Mouse (Mus musculus): Measurements from ENCODE around the gene Gm5426. TPM values are rescaled to one million over a fixed set of nuclear protein-coding genes. Genes with fewer than 3 reads are reported as not detected.

Gene Gm5426
- polyA plus RNA-seq, 1 experiment, result not detected

- no peak overlapping the region for H3K4me3 ChIP-seq (ENCODE audit: insufficient read depth, low read depth, low read length)
- no peaks in the 10 kb centered on the region for H3K4me1 ChIP-seq (ENCODE audit: control insufficient read depth, insufficient read depth, low read length)
- H3K27ac ChIP-seq (ENCODE audit: insufficient read depth, low read depth, low read length), result no peak overlapping the region
- TF ChIP-seq POLR2A (IDR thresholded peaks at IDR 0.05; ENCODE audit: insufficient read depth, low read depth, low read length) (no peak), CTCF (IDR thresholded peaks at IDR 0.05; ENCODE audit: insufficient read depth, low read depth, low read length) (no peak)
- 83% methylated on average over 4 of the region's 4 CpGs for WGBS
These were observed 29.3 kb upstream of the Gm5426 start for GRCm38 (mm10) chr10:96106972-96107720.

- WGBS, result 79% methylated on average over 1 of the region's 1 CpGs
- Histone ChIP-seq H3K4me1 (ENCODE audit: control insufficient read depth, insufficient read depth, low read length) (no peaks in the 10 kb centered on the region), H3K27ac (ENCODE audit: insufficient read depth, low read depth, low read length) (no peak overlapping the region), H3K4me3 (ENCODE audit: insufficient read depth, low read depth, low read length) (no peak overlapping the region)
- TF ChIP-seq POLR2A (IDR thresholded peaks at IDR 0.05; ENCODE audit: insufficient read depth, low read depth, low read length) (no peak), CTCF (IDR thresholded peaks at IDR 0.05; ENCODE audit: insufficient read depth, low read depth, low read length) (no peak)
These were observed 28.6 kb upstream of the Gm5426 start for GRCm38 (mm10) chr10:96107825-96108224.

GRCm38 (mm10) chr10:96115325-96115724, 21.1 kb upstream of the Gm5426 start:
- Histone ChIP-seq H3K4me1 (ENCODE audit: control insufficient read depth, insufficient read depth, low read length) (no peaks in the 10 kb centered on the region), H3K4me3 (ENCODE audit: insufficient read depth, low read depth, low read length) (no peak overlapping the region), H3K27ac (ENCODE audit: insufficient read depth, low read depth, low read length) (no peak overlapping the region)
- no peak for TF ChIP-seq POLR2A (IDR thresholded peaks at IDR 0.05; ENCODE audit: insufficient read depth, low read depth, low read length)
- TF ChIP-seq CTCF (IDR thresholded peaks at IDR 0.05; ENCODE audit: insufficient read depth, low read depth, low read length), result no peak
- WGBS, result 86% methylated on average over 3 of the region's 3 CpGs

GRCm38 (mm10) chr10:96120821-96121220, 15.6 kb upstream of the Gm5426 start:
- Histone ChIP-seq H3K4me1 (ENCODE audit: control insufficient read depth, insufficient read depth, low read length) (no peaks in the 10 kb centered on the region), H3K4me3 (ENCODE audit: insufficient read depth, low read depth, low read length) (no peak overlapping the region), H3K27ac (ENCODE audit: insufficient read depth, low read depth, low read length) (no peak overlapping the region)
- TF ChIP-seq POLR2A (IDR thresholded peaks at IDR 0.05; ENCODE audit: insufficient read depth, low read depth, low read length) (no peak), CTCF (IDR thresholded peaks at IDR 0.05; ENCODE audit: insufficient read depth, low read depth, low read length) (no peak)
- 75% methylated on average over 2 of the region's 2 CpGs for WGBS

- no peak overlapping the region for H3K27ac ChIP-seq (ENCODE audit: insufficient read depth, low read depth, low read length)
These were observed 15.0 kb upstream of the Gm5426 start for GRCm38 (mm10) chr10:96121249-96122010.

GRCm38 (mm10) chr10:96123885-96124284, 12.5 kb upstream of the Gm5426 start:
- TF ChIP-seq CTCF (IDR thresholded peaks at IDR 0.05; ENCODE audit: insufficient read depth, low read depth, low read length) (no peak), POLR2A (IDR thresholded peaks at IDR 0.05; ENCODE audit: insufficient read depth, low read depth, low read length) (no peak)
- no peak overlapping the region for H3K4me3 ChIP-seq (ENCODE audit: insufficient read depth, low read depth, low read length)
- WGBS, result 92% methylated on average over 5 of the region's 5 CpGs
- no peak overlapping the region for H3K27ac ChIP-seq (ENCODE audit: insufficient read depth, low read depth, low read length)
- no peaks in the 10 kb centered on the region for H3K4me1 ChIP-seq (ENCODE audit: control insufficient read depth, insufficient read depth, low read length)

More at GRCm38 (mm10) chr10:96121249-96122010, 15.0 kb upstream of the Gm5426 start:
- TF ChIP-seq POLR2A (IDR thresholded peaks at IDR 0.05; ENCODE audit: insufficient read depth, low read depth, low read length), result no peak
- TF ChIP-seq CTCF (IDR thresholded peaks at IDR 0.05; ENCODE audit: insufficient read depth, low read depth, low read length), result no peak
- Histone ChIP-seq H3K4me1 (ENCODE audit: control insufficient read depth, insufficient read depth, low read length) (no peaks in the 10 kb centered on the region), H3K4me3 (ENCODE audit: insufficient read depth, low read depth, low read length) (no peak overlapping the region)
- 57% methylated on average over 4 of the region's 4 CpGs for WGBS

GRCm38 (mm10) chr10:96124290-96124689, 12.1 kb upstream of the Gm5426 start:
- Histone ChIP-seq H3K4me3 (ENCODE audit: insufficient read depth, low read depth, low read length) (no peak overlapping the region), H3K27ac (ENCODE audit: insufficient read depth, low read depth, low read length) (no peak overlapping the region), H3K4me1 (ENCODE audit: control insufficient read depth, insufficient read depth, low read length) (no peaks in the 10 kb centered on the region)
- 97% methylated on average over 1 of the region's 1 CpGs for WGBS
- no peak for TF ChIP-seq POLR2A (IDR thresholded peaks at IDR 0.05; ENCODE audit: insufficient read depth, low read depth, low read length)
- TF ChIP-seq CTCF (IDR thresholded peaks at IDR 0.05; ENCODE audit: insufficient read depth, low read depth, low read length), result no peak

GRCm38 (mm10) chr10:96125771-96126454, 10.5 kb upstream of the Gm5426 start:
- H3K4me1 ChIP-seq (ENCODE audit: control insufficient read depth, insufficient read depth, low read length), result no peaks in the 10 kb centered on the region
- TF ChIP-seq POLR2A (IDR thresholded peaks at IDR 0.05; ENCODE audit: insufficient read depth, low read depth, low read length), result no peak
- TF ChIP-seq CTCF (IDR thresholded peaks at IDR 0.05; ENCODE audit: insufficient read depth, low read depth, low read length), result no peak
- H3K4me3 ChIP-seq (ENCODE audit: insufficient read depth, low read depth, low read length), result no peak overlapping the region
- WGBS, result 40% methylated on average over 9 of the region's 9 CpGs
- H3K27ac ChIP-seq (ENCODE audit: insufficient read depth, low read depth, low read length), result no peak overlapping the region

- WGBS, result 87% methylated on average over 2 of the region's 2 CpGs
- no peak overlapping the region for H3K4me3 ChIP-seq (ENCODE audit: insufficient read depth, low read depth, low read length)
- TF ChIP-seq POLR2A (IDR thresholded peaks at IDR 0.05; ENCODE audit: insufficient read depth, low read depth, low read length), result no peak
- no peaks in the 10 kb centered on the region for H3K4me1 ChIP-seq (ENCODE audit: control insufficient read depth, insufficient read depth, low read length)
- H3K27ac ChIP-seq (ENCODE audit: insufficient read depth, low read depth, low read length), result no peak overlapping the region
These were observed 7.2 kb upstream of the Gm5426 start for GRCm38 (mm10) chr10:96129213-96129612.
